Mouse (Mus musculus): ENCODE data around the gene Ccdc81. TPM values are rescaled to one million over a fixed set of nuclear protein-coding genes. Genes with fewer than 3 reads are reported as not detected.

Gene Ccdc81
- total RNA-seq, 2 experiments from 2014 or later, result not detected

GRCm38 (mm10) chr7:89867221-89867620 is 36.2 kb downstream of the Ccdc81 start:
- DNase-seq (ENCODE audit: low spot score), result no peak

- no peak for DNase-seq (ENCODE audit: low spot score)
Measured at GRCm38 (mm10) chr7:89864769-89865168, 38.7 kb downstream of the Ccdc81 start.

GRCm38 (mm10) chr7:89856440-89857217 is 46.8 kb downstream of the Ccdc81 start:
- peak; percentile 42 for DNase-seq (ENCODE audit: low spot score)

DNA sequence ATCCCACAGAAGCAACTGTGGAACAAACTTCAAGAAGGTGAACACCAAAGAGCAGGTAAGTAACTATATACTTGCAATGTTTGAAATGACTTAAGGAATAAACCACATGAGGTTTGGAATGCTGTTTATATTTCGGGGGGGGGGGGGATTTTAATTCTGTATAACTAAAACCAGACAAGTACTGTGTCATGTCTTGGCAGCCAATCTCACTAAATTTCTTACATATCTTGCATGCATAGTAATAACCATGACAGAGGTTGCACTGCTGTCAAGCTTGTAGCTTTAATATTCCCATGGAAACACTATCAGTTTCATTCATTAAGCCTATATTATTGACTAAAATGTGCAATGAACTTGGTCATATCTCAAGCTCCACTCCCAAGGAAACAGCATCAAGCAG is 48.2 kb downstream of the Ccdc81 start:
- no peak for DNase-seq (ENCODE audit: low spot score)

GRCm38 (mm10) chr7:89853131-89853530 is 50.3 kb downstream of the Ccdc81 start:
- DNase-seq (ENCODE audit: low spot score), result no peak

- DNase-seq (ENCODE audit: low spot score), result no peak
Measured at GRCm38 (mm10) chr7:89852158-89853095, 51.0 kb downstream of the Ccdc81 start.

DNA sequence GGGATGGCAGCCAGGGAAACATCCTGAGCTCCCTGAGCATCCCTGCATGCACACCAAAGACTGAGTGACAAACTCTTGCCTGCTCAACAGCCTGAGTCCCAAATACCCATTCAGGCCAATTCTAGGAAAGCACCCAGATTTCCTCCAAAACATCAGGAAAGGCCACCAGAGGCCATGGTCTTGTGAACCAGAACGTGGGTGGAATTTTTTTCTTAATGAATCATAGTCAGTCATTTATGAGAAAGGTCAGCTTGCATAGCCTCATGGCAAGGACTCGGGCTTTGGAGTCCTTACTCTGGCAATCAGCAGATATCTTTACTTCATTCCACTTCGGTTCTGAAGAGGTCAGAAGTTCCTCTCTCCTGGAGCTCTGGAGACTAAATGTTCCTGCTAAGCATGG is 52.9 kb downstream of the Ccdc81 start:
- DNase-seq (ENCODE audit: low spot score), result no peak

GRCm38 (mm10) chr7:89845669-89846068 is 57.8 kb downstream of the Ccdc81 start:
- DNase-seq (ENCODE audit: low spot score), result no peak

GRCm38 (mm10) chr7:89843533-89843932 is 59.9 kb downstream of the Ccdc81 start:
- DNase-seq (ENCODE audit: low spot score), result peak; percentile 38

- DNase-seq (ENCODE audit: low spot score), result no peak
Measured at GRCm38 (mm10) chr7:89843121-89843520, 60.3 kb downstream of the Ccdc81 start.

DNA sequence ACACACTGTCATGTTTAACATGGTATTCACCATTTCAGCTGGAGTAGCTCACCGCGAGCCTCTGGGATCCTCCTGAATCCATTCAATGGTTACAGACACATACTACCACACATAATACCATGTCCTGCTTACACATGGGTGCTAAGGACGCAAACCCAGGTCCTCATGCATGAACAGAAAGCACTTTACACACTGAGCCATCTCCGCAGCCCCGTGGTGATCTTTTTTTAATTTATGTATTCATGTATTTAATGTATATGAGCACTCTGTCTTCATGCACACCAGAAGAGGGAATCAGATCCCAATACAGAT is 61.1 kb downstream of the Ccdc81 start:
- no peak for DNase-seq (ENCODE audit: low spot score)

DNA sequence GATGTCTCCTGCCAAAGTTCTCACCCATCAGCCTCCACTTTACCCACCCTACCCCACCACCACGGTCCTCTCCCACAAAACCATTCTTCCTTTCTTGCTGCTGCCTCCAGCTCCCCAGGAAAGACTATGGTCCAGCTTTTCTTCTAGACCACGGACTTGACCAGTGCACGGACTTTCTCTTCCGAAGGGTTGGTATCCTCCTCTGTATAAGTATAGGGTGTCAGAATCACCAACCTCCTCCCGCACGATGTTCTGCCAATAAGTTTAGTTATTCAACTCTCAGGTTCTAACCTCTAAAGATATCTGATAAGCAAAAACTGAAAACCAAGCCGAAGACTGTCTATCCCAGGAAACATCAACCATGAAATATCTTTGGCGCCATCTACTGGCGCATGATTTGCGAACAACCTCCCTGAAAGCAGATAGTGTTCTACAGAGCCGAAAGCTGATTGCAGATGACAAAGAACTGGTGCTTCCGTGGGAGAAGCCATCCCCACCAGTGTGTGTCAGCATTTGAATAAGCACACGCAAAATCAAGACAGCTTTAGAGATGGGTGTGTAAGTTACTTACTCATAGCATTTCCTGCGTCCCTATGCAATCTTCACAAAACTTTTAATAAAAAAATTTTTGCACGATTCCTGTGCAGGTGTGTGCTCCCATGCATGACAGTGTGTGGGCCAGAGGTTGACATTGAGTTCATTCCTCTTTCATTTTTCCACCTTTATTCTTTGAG is 61.6 kb downstream of the Ccdc81 start:
- peak; percentile 85 for DNase-seq (ENCODE audit: low spot score)

- DNase-seq (ENCODE audit: low spot score), result no peak
Measured at GRCm38 (mm10) chr7:89839721-89840120, 63.7 kb downstream of the Ccdc81 start.

GRCm38 (mm10) chr7:89837841-89838240 is 65.6 kb downstream of the Ccdc81 start:
- peak; percentile 41 for DNase-seq (ENCODE audit: low spot score)

DNA sequence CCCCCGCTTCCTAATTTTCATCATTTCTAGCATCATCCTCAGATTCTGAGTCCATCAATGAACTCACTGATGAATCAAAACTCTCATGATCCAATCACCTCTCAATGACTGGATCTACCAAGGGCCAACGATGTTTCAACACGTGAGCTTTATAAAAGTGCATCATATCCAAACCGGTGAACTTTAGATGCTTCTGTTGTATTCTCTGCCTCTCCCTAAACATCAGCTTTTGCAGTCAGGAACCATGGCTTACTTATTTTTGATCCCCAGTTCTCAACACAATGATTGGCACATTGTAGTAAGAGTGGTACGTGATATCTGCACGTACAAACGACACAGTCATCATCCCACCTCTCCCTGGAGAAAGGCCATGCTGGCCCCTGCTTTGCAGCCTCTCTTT is 66.8 kb downstream of the Ccdc81 start:
- DNase-seq (ENCODE audit: low spot score), result no peak

DNA sequence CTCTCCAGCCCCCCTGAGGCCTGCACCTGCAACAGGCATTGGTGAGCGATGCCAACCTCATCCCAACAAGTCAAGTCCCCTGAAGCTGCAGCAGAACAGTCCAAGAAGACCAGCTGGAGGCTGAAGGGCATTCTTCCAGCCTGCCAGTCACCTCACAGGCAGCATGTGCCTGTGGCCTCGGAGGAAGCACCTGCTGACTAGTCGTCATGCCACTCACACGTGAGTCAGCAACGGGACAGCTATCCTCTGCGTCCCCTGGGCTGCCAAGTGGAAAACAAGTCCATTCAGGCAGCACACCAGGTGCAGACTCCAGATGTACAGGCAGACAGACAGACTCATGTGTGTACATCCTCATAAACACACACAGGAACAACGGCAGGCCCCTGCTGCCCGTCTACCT is 67.9 kb downstream of the Ccdc81 start:
- DNase-seq (ENCODE audit: low spot score), result peak; percentile 44

GRCm38 (mm10) chr7:89833521-89833920 is 69.9 kb downstream of the Ccdc81 start:
- no peak for DNase-seq (ENCODE audit: low spot score)

GRCm38 (mm10) chr7:89829201-89829600 is 74.2 kb downstream of the Ccdc81 start:
- no peak for DNase-seq (ENCODE audit: low spot score)

GRCm38 (mm10) chr7:89828436-89829065 is 74.9 kb downstream of the Ccdc81 start:
- DNase-seq (ENCODE audit: low spot score), result no peak

Data from gastrocnemius, adult 18-20 months (tissue).